8 mouse cellular contexts compared by ENCODE assay signal in the genomic region with DNA sequence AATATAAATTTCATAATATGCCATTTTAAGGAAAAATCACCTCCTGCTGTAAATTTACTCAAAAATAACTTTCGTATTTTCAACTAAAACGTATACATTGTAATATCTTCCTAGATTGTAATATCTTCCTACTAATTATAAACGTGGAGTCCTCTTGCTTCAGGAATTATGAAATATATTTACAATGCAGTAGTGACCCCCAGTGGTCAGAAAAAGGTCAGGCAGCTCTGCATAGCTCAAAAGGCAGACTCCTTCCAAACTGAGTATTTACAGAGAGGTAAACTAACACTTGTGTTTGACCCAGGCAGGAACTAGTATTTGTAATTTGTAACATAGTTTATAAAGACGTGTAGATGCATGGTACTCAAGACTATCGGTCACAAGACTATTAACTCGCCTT. TPM values are rescaled to one million over a fixed set of nuclear protein-coding genes. Genes with fewer than 3 reads are reported as not detected.
DNase-seq lines count a peak whose midpoint lies in the region; ATAC-seq and TF ChIP-seq lines count a peak whose summit lies in the region.

No protein-coding gene starts in this region.

- no peaks in the 10 kb centered on the region for H3K27me3 ChIP-seq in embryonic facial prominence, embryonic 10.5 days (replicated peaks; ENCODE audit: low read depth, poor library complexity, severe bottlenecking)
- no peaks in the 10 kb centered on the region for H3K27me3 ChIP-seq in intestine, postnatal 0 days (replicated peaks; ENCODE audit: control insufficient read depth, insufficient read depth, low read length)
- no peaks in the 10 kb centered on the region for H3K27me3 ChIP-seq in lung, embryonic 16.5 days (ENCODE audit: control insufficient read depth, insufficient read depth, low read depth, low read length)

- peaks cover 25% of the 10 kb centered on the region for H3K4me1 ChIP-seq in embryonic facial prominence, embryonic 10.5 days
- no peaks in the 10 kb centered on the region for H3K4me1 ChIP-seq in intestine, postnatal 0 days (replicated peaks; ENCODE audit: control insufficient read depth, insufficient read depth, low read length)
- no peaks in the 10 kb centered on the region for H3K4me1 ChIP-seq in lung, embryonic 16.5 days (replicated peaks; ENCODE audit: control insufficient read depth, insufficient read depth, low read length)

- H3K9ac ChIP-seq in intestine, postnatal 0 days (ENCODE audit: low read depth, low read length) = no peak overlapping the region
- H3K9ac ChIP-seq in lung, embryonic 16.5 days (ENCODE audit: low read length) = no peak overlapping the region

- DNase-seq in CD4-positive, CD25-positive, alpha-beta regulatory T cell, adult 2 months (ENCODE audit: low read depth, low spot score) = peak; percentile 53
- peak; percentile 56 for DNase-seq in testis, postnatal 10 days (ENCODE audit: low spot score)
- no peak for DNase-seq in testis, postnatal 14 days (ENCODE audit: low spot score)
- DNase-seq in embryonic facial prominence, embryonic 10.5 days (ENCODE audit: low spot score) = peak; percentile 24
- peak; percentile 21 for DNase-seq in skeletal muscle tissue, adult 2 months (ENCODE audit: low read depth, low spot score)

- peak; percentile 80 for TF ChIP-seq CTCF in intestine, postnatal 0 days (IDR thresholded peaks at IDR 0.05; ENCODE audit: low read depth)

- no peak overlapping the region for H3K4me2 ChIP-seq in intestine, postnatal 0 days (replicated peaks; ENCODE audit: low read depth)
- no peak overlapping the region for H3K4me2 ChIP-seq in lung, embryonic 16.5 days (ENCODE audit: low read depth, low read length)

- 38% methylated on average over 6 of the region's 6 CpGs for WGBS in embryonic facial prominence, embryonic 10.5 days
- WGBS in intestine, postnatal 0 days = 24% methylated on average over 6 of the region's 6 CpGs
- 8% methylated on average over 6 of the region's 6 CpGs for WGBS in lung, embryonic 16.5 days

- no peak overlapping the region for H3K4me3 ChIP-seq in embryonic facial prominence, embryonic 10.5 days
- H3K4me3 ChIP-seq in intestine, postnatal 0 days (ENCODE audit: low read depth, low read length) = no peak overlapping the region
- no peak overlapping the region for H3K4me3 ChIP-seq in lung, embryonic 16.5 days (ENCODE audit: low read length)

- no peaks in the 10 kb centered on the region for H3K36me3 ChIP-seq in embryonic facial prominence, embryonic 10.5 days (replicated peaks)
- H3K36me3 ChIP-seq in intestine, postnatal 0 days (ENCODE audit: control insufficient read depth, insufficient read depth) = no peaks in the 10 kb centered on the region
- H3K36me3 ChIP-seq in lung, embryonic 16.5 days (ENCODE audit: control insufficient read depth, insufficient read depth, low read length) = no peaks in the 10 kb centered on the region

- H3K9me3 ChIP-seq in embryonic facial prominence, embryonic 10.5 days = no peaks in the 10 kb centered on the region
- H3K9me3 ChIP-seq in intestine, postnatal 0 days (ENCODE audit: control insufficient read depth) = no peaks in the 10 kb centered on the region
- H3K9me3 ChIP-seq in lung, embryonic 16.5 days (ENCODE audit: control insufficient read depth, low read length) = no peaks in the 10 kb centered on the region

- no peak for ATAC-seq in CD4-positive, CD25-positive, alpha-beta regulatory T cell, adult 4 months
- no peak for ATAC-seq in intestine, postnatal 0 days
- peak; percentile 59 for ATAC-seq in lung, embryonic 16.5 days (ENCODE audit: low read depth)

- no peak overlapping the region for H3K27ac ChIP-seq in embryonic facial prominence, embryonic 10.5 days (replicated peaks)
- no peak overlapping the region for H3K27ac ChIP-seq in intestine, postnatal 0 days (ENCODE audit: low read depth, low read length)
- H3K27ac ChIP-seq in lung, embryonic 16.5 days (ENCODE audit: low read length) = no peak overlapping the region

RNA-seq across cellular contexts. Expression of a gene that starts 37.2 kb away (rescaled TPM):
- not detected for polyA plus RNA-seq in CD4-positive, CD25-positive, alpha-beta regulatory T cell, adult 4 months (2017; shearing (Covaris generic))
- polyA plus RNA-seq in embryonic facial prominence, embryonic 10.5 days (2016; fragmentation: Nextera tagmentation; extraction: Ambion mirVana) = 7.1 and 7.6 TPM in 2 replicates
- 2.8 and 3.0 TPM in 2 replicates for polyA plus RNA-seq in intestine, postnatal 0 days (2015; fragmentation: Nextera tagmentation; extraction: Ambion mirVana)
- 4.6 and 4.7 TPM in 2 replicates for polyA plus RNA-seq in lung, embryonic 16.5 days (2015; fragmentation: Nextera tagmentation; extraction: Ambion mirVana)
